Mouse (Mus musculus) regulatory T cell (primary cell): ENCODE results near the gene Anapc4.

Experiments
- in situ Hi-C: fragments of 300-600 bp; cut with MboI, MseI; formaldehyde crosslinking; loops from one replicate; pipeline ENCODE4 v1.15.1; 2025; ENCODE audit warnings: high pct_unique_total_duplicates

The Anapc4 gene

GRCm38 (mm10) chr5:52833761-52834274, at the start of gene Anapc4:
TSS of gene Anapc4 (plus strand) at chr5:52834012.
- in situ Hi-C loops = loop anchor here (25.0 kb wide), 1 partner anchor 647 kb away; the partner anchor contains the start of gene Dhx15

- in situ Hi-C loops = loop anchor here (5.0 to 10.0 kb wide), 2 partner anchors 41 to 618 kb away; no protein-coding TSS in a partner anchor
Measured at GRCm38 (mm10) chr5:52786556-52787322, 47.1 kb upstream of the Anapc4 start.

- in situ Hi-C loops = no loop called here
Measured at GRCm38 (mm10) chr5:52793230-52793629, 40.6 kb upstream of the Anapc4 start.

GRCm38 (mm10) chr5:52794109-52794508, 39.7 kb upstream of the Anapc4 start:
- in situ Hi-C loops = no loop called here

- in situ Hi-C loops = no loop called here
Measured at GRCm38 (mm10) chr5:52799274-52799985, 34.4 kb upstream of the Anapc4 start.

GRCm38 (mm10) chr5:52805801-52806200, 28.0 kb upstream of the Anapc4 start:
- in situ Hi-C loops = no loop called here

- in situ Hi-C loops = no loop called here
Measured at GRCm38 (mm10) chr5:52806349-52806748, 27.5 kb upstream of the Anapc4 start.

GRCm38 (mm10) chr5:52807030-52807429, 26.8 kb upstream of the Anapc4 start:
- in situ Hi-C loops = no loop called here

GRCm38 (mm10) chr5:52810446-52810845, 23.4 kb upstream of the Anapc4 start:
- in situ Hi-C loops = loop anchor here (10.0 kb wide), 1 partner anchor 296 kb away; no protein-coding TSS in a partner anchor

GRCm38 (mm10) chr5:52811056-52811455, 22.8 kb upstream of the Anapc4 start:
- in situ Hi-C loops = loop anchor here (10.0 kb wide), 1 partner anchor 296 kb away; no protein-coding TSS in a partner anchor

- in situ Hi-C loops = loop anchor here (10.0 kb wide), 1 partner anchor 298 kb away; no protein-coding TSS in a partner anchor
Measured at GRCm38 (mm10) chr5:52812456-52812855, 21.4 kb upstream of the Anapc4 start.

GRCm38 (mm10) chr5:52813312-52813711, 20.5 kb upstream of the Anapc4 start:
- in situ Hi-C loops = loop anchor here (10.0 kb wide), 1 partner anchor 299 kb away; no protein-coding TSS in a partner anchor

GRCm38 (mm10) chr5:52818676-52819075, 15.1 kb upstream of the Anapc4 start:
- in situ Hi-C loops = loop anchor here (10.0 kb wide), 1 partner anchor 304 kb away; no protein-coding TSS in a partner anchor

GRCm38 (mm10) chr5:52821691-52822090, 12.1 kb upstream of the Anapc4 start:
- in situ Hi-C loops = loop anchor here (10.0 kb wide), 1 partner anchor 87 kb away; no protein-coding TSS in a partner anchor

- in situ Hi-C loops = loop anchor here (5.0 to 25.0 kb wide), 3 partner anchors 41 to 641 kb away; partner anchors contain the start of gene Dhx15
Measured at GRCm38 (mm10) chr5:52827923-52828322, 5.9 kb upstream of the Anapc4 start.

GRCm38 (mm10) chr5:52833005-52833404, 807 bp upstream of the Anapc4 start:
- in situ Hi-C loops = loop anchor here (25.0 kb wide), 1 partner anchor 646 kb away; the partner anchor contains the start of gene Dhx15

GRCm38 (mm10) chr5:52834386-52834785, 574 bp downstream of the Anapc4 start:
- in situ Hi-C loops = loop anchor here (25.0 kb wide), 1 partner anchor 647 kb away; the partner anchor contains the start of gene Dhx15

- in situ Hi-C loops = loop anchor here (25.0 kb wide), 1 partner anchor 657 kb away; the partner anchor contains the start of gene Dhx15
Measured at GRCm38 (mm10) chr5:52844319-52844718, 10.5 kb downstream of the Anapc4 start.

GRCm38 (mm10) chr5:52855727-52856126, 21.9 kb downstream of the Anapc4 start:
- in situ Hi-C loops = no loop called here

GRCm38 (mm10) chr5:52864446-52864845, 30.6 kb downstream of the Anapc4 start:
- in situ Hi-C loops = no loop called here

- in situ Hi-C loops = no loop called here
Measured at GRCm38 (mm10) chr5:52865825-52866224, 32.0 kb downstream of the Anapc4 start.
